Mouse (Mus musculus) layer of hippocampus, postnatal 14 days (tissue): ENCODE data around the gene Itprid1. TPM values are rescaled to one million over a fixed set of nuclear protein-coding genes. Genes with fewer than 3 reads are reported as not detected.

Experiments used
- DNase-seq, 2 experiments: peaks; one replicate each; pipeline ENCODE4 v3.0.0; 2021 to 2022; ENCODE audit warnings: low spot score in 2 of 2, mixed read lengths in 1 of 2
- total RNA-seq, 2 experiments: library from RNA; stranded (reverse); gene quantifications; 2 replicates each; pipeline ENCODE4 v1.2.3; 2021

The Itprid1 gene
- total RNA-seq, 2 experiments from 2014 or later = 1.5 to 1.6 TPM

GRCm38 (mm10) chr6:55880886-55881285, 44.2 kb downstream of the Itprid1 start:
- DNase-seq = no peak

- no peak for DNase-seq
Measured at GRCm38 (mm10) chr6:55887598-55887997, 50.9 kb downstream of the Itprid1 start.

- DNase-seq = no peak
Measured at GRCm38 (mm10) chr6:55901568-55902328, 65.1 kb downstream of the Itprid1 start.

- no peak for DNase-seq
Measured at GRCm38 (mm10) chr6:55902329-55902605, 65.6 kb downstream of the Itprid1 start.

GRCm38 (mm10) chr6:55919206-55919605, 82.5 kb downstream of the Itprid1 start:
- DNase-seq = no peak

GRCm38 (mm10) chr6:55920282-55920720, 83.6 kb downstream of the Itprid1 start:
- peak; percentile 28 to 54 for DNase-seq

- DNase-seq = peak; percentile 45 to 70
Measured at GRCm38 (mm10) chr6:55920866-55921630, 84.4 kb downstream of the Itprid1 start.

GRCm38 (mm10) chr6:55944709-55945108, 108.0 kb downstream of the Itprid1 start:
- DNase-seq = no peak

- DNase-seq = peak; percentile 40 to 76
Measured at GRCm38 (mm10) chr6:55950345-55951110, 113.8 kb downstream of the Itprid1 start.

- peak; percentile 21 to 64 for DNase-seq
Measured at GRCm38 (mm10) chr6:55972998-55973397, 136.3 kb downstream of the Itprid1 start.

GRCm38 (mm10) chr6:55979766-55980165, 143.1 kb downstream of the Itprid1 start:
- no peak for DNase-seq

- no peak for DNase-seq
Measured at GRCm38 (mm10) chr6:56008711-56009110, 172.0 kb downstream of the Itprid1 start.

- no peak for DNase-seq
Measured at GRCm38 (mm10) chr6:56012384-56012783, 175.7 kb downstream of the Itprid1 start.

- DNase-seq = no peak
Measured at GRCm38 (mm10) chr6:56017291-56017994, 180.7 kb downstream of the Itprid1 start, which contains the start of gene Ppp1r17. Gene Ppp1r17, plus strand, starts transcription at chr6:56017497.

- no peak for DNase-seq
Measured at GRCm38 (mm10) chr6:56019632-56020031, 182.9 kb downstream of the Itprid1 start.

GRCm38 (mm10) chr6:56025533-56025932, 188.8 kb downstream of the Itprid1 start:
- no peak for DNase-seq

GRCm38 (mm10) chr6:56027318-56027717, 190.6 kb downstream of the Itprid1 start:
- DNase-seq = no peak

- no peak for DNase-seq
Measured at GRCm38 (mm10) chr6:56027966-56028365, 191.3 kb downstream of the Itprid1 start.
